ENCODE assay signal across 8 mouse cellular contexts in the genomic region with DNA sequence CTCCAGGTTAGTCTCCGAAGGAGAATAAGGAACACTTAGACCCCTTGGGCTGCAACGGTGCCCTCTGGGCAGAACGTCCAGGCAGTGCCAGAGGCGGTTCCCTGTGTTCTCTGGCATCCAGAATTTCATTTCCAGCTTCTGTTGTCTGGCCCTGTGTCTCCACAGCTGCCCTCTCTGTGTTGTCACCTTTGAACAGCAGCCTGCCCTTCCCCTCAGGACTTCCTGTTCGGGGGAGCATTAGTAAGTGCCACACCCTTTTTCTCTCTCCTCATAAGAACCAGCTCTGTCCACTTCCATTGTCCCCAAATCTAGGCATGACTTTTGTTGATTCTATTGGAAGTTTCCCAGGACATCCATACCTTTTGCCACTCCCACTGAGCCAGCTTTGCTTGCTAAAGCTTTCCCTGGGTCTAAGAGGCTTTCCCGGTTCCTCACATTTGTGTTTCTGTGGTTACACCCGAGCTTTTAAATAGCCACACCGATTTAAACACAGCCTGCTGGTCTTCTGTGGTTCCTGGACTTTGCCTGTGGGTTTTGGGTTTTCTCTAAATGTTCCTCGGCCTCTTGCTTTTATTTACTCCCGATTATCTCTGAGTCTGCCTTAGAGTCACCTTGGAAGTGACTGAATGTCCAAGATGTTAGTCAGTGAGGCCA. TPM values are rescaled to one million over a fixed set of nuclear protein-coding genes. Genes with fewer than 3 reads are reported as not detected.
DNase-seq lines count a peak whose midpoint lies in the region; ATAC-seq lines count a peak whose summit lies in the region.

No protein-coding gene starts in this region.

- no peaks in the 10 kb centered on the region for H3K9me3 ChIP-seq in midbrain, embryonic 13.5 days
- no peaks in the 10 kb centered on the region for H3K9me3 ChIP-seq in midbrain, embryonic 15.5 days

- no peaks in the 10 kb centered on the region for H3K36me3 ChIP-seq in midbrain, embryonic 13.5 days
- no peaks in the 10 kb centered on the region for H3K36me3 ChIP-seq in midbrain, embryonic 15.5 days (replicated peaks)

- peak overlapping the region; percentile 45; the same call in 1 of the 2 replicates for H3K27ac ChIP-seq in midbrain, embryonic 13.5 days
- H3K27ac ChIP-seq in midbrain, embryonic 15.5 days: no peak overlapping the region

- DNase-seq in kidney, postnatal 36 days: peak; percentile 53 to 57
- DNase-seq in natural killer cell, adult 2 months (ENCODE audit: low spot score in 2 of 2): peak; percentile 37 to 40
- no peak for DNase-seq in frontal cortex, postnatal 14 days (ENCODE audit: low spot score in 2 of 2)
- DNase-seq in spleen, postnatal 10 days (ENCODE audit: low spot score in 2 of 2): no peak
- no peak for DNase-seq in right cerebral cortex, postnatal 10 days (ENCODE audit: low spot score in 2 of 2)

- H3K4me3 ChIP-seq in midbrain, embryonic 13.5 days (replicated peaks): no peak overlapping the region
- no peak overlapping the region for H3K4me3 ChIP-seq in midbrain, embryonic 15.5 days

- no peak for ATAC-seq in midbrain, embryonic 13.5 days
- no peak for ATAC-seq in midbrain, embryonic 15.5 days (replicated peaks)
- ATAC-seq in erythroid progenitor cell, adult 5-6 weeks (replicated peaks; ENCODE audit: low FRiP score, poor library complexity, severe bottlenecking): 0 out of 2 replicates have a peak, but pooled peaks have one; percentile 31

- H3K4me2 ChIP-seq in midbrain, embryonic 13.5 days (replicated peaks): no peak overlapping the region
- H3K4me2 ChIP-seq in midbrain, embryonic 15.5 days: no peak overlapping the region

- peaks cover 79% of the 10 kb centered on the region for H3K4me1 ChIP-seq in midbrain, embryonic 13.5 days (replicated peaks)
- H3K4me1 ChIP-seq in midbrain, embryonic 15.5 days: peaks cover 63% of the 10 kb centered on the region

- no peaks in the 10 kb centered on the region for H3K27me3 ChIP-seq in midbrain, embryonic 13.5 days
- H3K27me3 ChIP-seq in midbrain, embryonic 15.5 days (replicated peaks): no peaks in the 10 kb centered on the region

- no peak overlapping the region for H3K9ac ChIP-seq in midbrain, embryonic 13.5 days (replicated peaks)
- no peak overlapping the region for H3K9ac ChIP-seq in midbrain, embryonic 15.5 days

- WGBS in midbrain, embryonic 13.5 days: 77% methylated on average over 10 of the region's 10 CpGs
- 71% methylated on average over 10 of the region's 10 CpGs for WGBS in midbrain, embryonic 15.5 days

RNA-seq across cellular contexts. Expression of gene Abhd2, which starts 6.5 kb away (rescaled TPM):
- 16.4 and 16.5 TPM in 2 replicates for polyA plus RNA-seq in midbrain, embryonic 13.5 days (2015; fragmentation: Nextera tagmentation; extraction: Ambion mirVana)
- polyA plus RNA-seq in midbrain, embryonic 15.5 days (2015; fragmentation: Nextera tagmentation; extraction: Ambion mirVana): 16.8 and 18.2 TPM in 2 replicates
- total RNA-seq in erythroid progenitor cell, adult 5-6 weeks (2015; ENCODE audit: low replicate concordance): 39.0 and 39.6 TPM in 2 replicates
- 21.9 and 27.0 TPM in 2 replicates for total RNA-seq in erythroid progenitor cell, adult 5-6 weeks (2017; ENCODE audit: low replicate concordance)

Comparison
In these comparisons a context has a peak if more than half of its experiments do, and no peak if none do; other contexts are left out.
1. DNase-seq: peak in kidney, postnatal 36 days (2 of 2) and natural killer cell, adult 2 months (2 of 2); none in frontal cortex, postnatal 14 days (0 of 2), spleen, postnatal 10 days (0 of 2) and right cerebral cortex, postnatal 10 days (0 of 2).